Mouse (Mus musculus) thymus, adult 2 months (tissue): ENCODE measurements around the gene Lrp1.

Experiments
- CTCF ChIP-seq: fragments of 200-500 bp; IDR thresholded peaks from 2 replicates; pipeline ENCODE4 v1.5.1; 2012; ENCODE audit warnings: mild to moderate bottlenecking, control low read depth, low read length, moderate library complexity, borderline replicate concordance; ENCODE audit not compliant: control insufficient read depth, poor library complexity, insufficient read depth; ENCODE audit errors: extremely low read depth
- POLR2A ChIP-seq: fragments of 200-500 bp; IDR thresholded peaks from 2 replicates; pipeline ENCODE4 v1.6.1; 2012; ENCODE audit warnings: mild to moderate bottlenecking, low read length, control low read depth, moderate library complexity; ENCODE audit not compliant: control insufficient read depth, poor library complexity, insufficient read depth; ENCODE audit errors: extremely low read depth

GRCm38 (mm10) chr10:127604465-127605250, 16.3 kb downstream of the Lrp1 start:
- TF ChIP-seq CTCF (no peak), POLR2A (no peak)
